Mouse (Mus musculus) CH12.LX (cell line): ENCODE measurements around the gene Ghitm. TPM values are rescaled to one million over a fixed set of nuclear protein-coding genes. Genes with fewer than 3 reads are reported as not detected.

Experiments
- DNase-seq: peaks from one replicate; pipeline ENCODE4 v3.0.0-alpha.2; 2013; ENCODE audit errors: extremely low read depth
- H3K27ac ChIP-seq: 2 replicates; pipeline ENCODE4 v1.5.1; 2012; ENCODE audit warnings: low read depth, mild to moderate bottlenecking, control low read depth, moderate library complexity; ENCODE audit not compliant: insufficient read depth
- H3K27me3 ChIP-seq: replicated peaks from 2 replicates; pipeline ENCODE3; 2012; ENCODE audit warnings: inconsistent platforms
- H3K36me3 ChIP-seq, 2 experiments: replicated peaks in 1 of 2; 2 replicates each; pipeline versions ENCODE3 to v1.6.1; 2012; ENCODE audit warnings: inconsistent platforms in 1 of 2, low read length in 1 of 2, mild to moderate bottlenecking in 1 of 2, mixed read lengths in 1 of 2, moderate library complexity in 1 of 2; ENCODE audit not compliant: control insufficient read depth in 1 of 2, insufficient read depth in 1 of 2
- H3K4me1 ChIP-seq, 2 experiments: 2 replicates each; pipeline ENCODE4 v1.6.1; 2012; ENCODE audit warnings: inconsistent platforms in 1 of 2, moderate library complexity in 1 of 2; ENCODE audit not compliant: insufficient read depth in 2 of 2, control insufficient read depth in 1 of 2
- H3K4me2 ChIP-seq: 2 replicates; pipeline ENCODE4 v1.6.1; 2012; ENCODE audit warnings: low read depth, mild to moderate bottlenecking, control low read depth; ENCODE audit not compliant: poor library complexity, insufficient read depth, severe bottlenecking
- H3K4me3 ChIP-seq, 3 experiments: fragments of 150-350 bp in 1 of 3; sonication (generic) in 1 of 3; replicated peaks in 1 of 3; 2 replicates each; pipeline versions ENCODE3 to v1.5.1; 2011 to 2012; ENCODE audit warnings: low read depth in 2 of 3, low read length in 2 of 3, mild to moderate bottlenecking in 2 of 3, moderate library complexity in 2 of 3, control low read depth in 1 of 3, improper control_type of control experiment in 1 of 3, inconsistent platforms in 1 of 3, mixed read lengths in 1 of 3; ENCODE audit not compliant: poor library complexity in 1 of 3
- H3K79me2 ChIP-seq: replicated peaks from 2 replicates; pipeline ENCODE4 v1.6.1; 2012; ENCODE audit warnings: mild to moderate bottlenecking, moderate library complexity; ENCODE audit not compliant: control insufficient read depth, poor library complexity, insufficient read depth, severe bottlenecking; ENCODE audit errors: extremely low read depth
- H3K9ac ChIP-seq: 2 replicates; pipeline ENCODE4 v1.6.1; 2012; ENCODE audit warnings: low read depth, mild to moderate bottlenecking, control low read depth, moderate library complexity; ENCODE audit not compliant: insufficient read depth
- H3K9me3 ChIP-seq: replicated peaks from 2 replicates; pipeline ENCODE3; 2012; ENCODE audit warnings: low read length, inconsistent platforms, mixed read lengths
- BHLHE40 ChIP-seq: IDR thresholded peaks from 2 replicates; pipeline ENCODE4 v1.6.1; 2011; ENCODE audit warnings: mild to moderate bottlenecking, low read depth, low read length, improper control_type of control experiment
- CHD1 ChIP-seq: IDR thresholded peaks from 2 replicates; pipeline ENCODE4 v1.6.1; 2012; ENCODE audit warnings: low read depth, low read length, improper control_type of control experiment, inconsistent platforms
- ETS1 ChIP-seq: conservative IDR thresholded peaks from 2 replicates; pipeline ENCODE4 v1.6.1; 2012; ENCODE audit warnings: low read depth, mild to moderate bottlenecking, inconsistent platforms, low read length, improper control_type of control experiment, moderate library complexity
- GABPA ChIP-seq: IDR thresholded peaks from 2 replicates; pipeline ENCODE4 v1.6.1; 2012; ENCODE audit warnings: low read depth, low read length, improper control_type of control experiment, inconsistent platforms; ENCODE audit not compliant: insufficient replicate concordance
- JUN ChIP-seq: IDR thresholded peaks from 2 replicates; pipeline ENCODE4 v1.6.1; 2011; ENCODE audit warnings: low read depth, mild to moderate bottlenecking, low read length, improper control_type of control experiment, moderate library complexity; ENCODE audit not compliant: insufficient read depth
- JUND ChIP-seq: conservative IDR thresholded peaks from 2 replicates; pipeline ENCODE4 v1.6.1; 2011; ENCODE audit warnings: low read depth, low read length, improper control_type of control experiment
- KAT2A ChIP-seq: IDR thresholded peaks from 2 replicates; pipeline ENCODE4 v1.6.1; 2012; ENCODE audit warnings: low read length, improper control_type of control experiment, inconsistent platforms; ENCODE audit not compliant: insufficient replicate concordance
- MAFK ChIP-seq: IDR thresholded peaks from 2 replicates; pipeline ENCODE4 v1.6.1; 2011; ENCODE audit warnings: low read length, improper control_type of control experiment; ENCODE audit not compliant: insufficient replicate concordance
- MAX ChIP-seq: IDR thresholded peaks from 2 replicates; pipeline ENCODE4 v1.6.1; 2011; ENCODE audit warnings: low read length, improper control_type of control experiment
- MAZ ChIP-seq: IDR thresholded peaks from 2 replicates; pipeline ENCODE4 v1.6.1; 2012; ENCODE audit warnings: low read depth, mild to moderate bottlenecking, inconsistent platforms, low read length, improper control_type of control experiment, moderate library complexity
- MEF2A ChIP-seq: IDR thresholded peaks from 2 replicates; pipeline ENCODE4 v1.6.1; 2014; ENCODE audit warnings: low read depth, mild to moderate bottlenecking, inconsistent platforms, low read length, improper control_type of control experiment, borderline replicate concordance
- NRF1 ChIP-seq: IDR thresholded peaks from 2 replicates; pipeline ENCODE4 v1.6.1; 2014; ENCODE audit warnings: low read depth, mild to moderate bottlenecking, inconsistent platforms, low read length, improper control_type of control experiment, moderate library complexity
- POLR2A ChIP-seq: IDR thresholded peaks from 2 replicates; pipeline ENCODE4 v1.6.1; 2011; ENCODE audit warnings: low read depth, mild to moderate bottlenecking, improper control_type of control experiment, low read length
- POLR2AphosphoS2 ChIP-seq: IDR thresholded peaks from 2 replicates; pipeline ENCODE4 v1.6.1; 2011; ENCODE audit warnings: low read depth, low read length, improper control_type of control experiment
- RAD21 ChIP-seq: IDR thresholded peaks from 2 replicates; pipeline ENCODE4 v1.6.1; 2011; ENCODE audit warnings: low read depth, mild to moderate bottlenecking, low read length, improper control_type of control experiment, moderate library complexity
- SIN3A ChIP-seq: IDR thresholded peaks from 2 replicates; pipeline ENCODE4 v1.6.1; 2012; ENCODE audit warnings: low read length, improper control_type of control experiment, inconsistent platforms
- TBP ChIP-seq: conservative IDR thresholded peaks from 2 replicates; pipeline ENCODE4 v1.6.1; 2011; ENCODE audit warnings: low read depth, low read length, improper control_type of control experiment
- TCF12 ChIP-seq: IDR thresholded peaks from 2 replicates; pipeline ENCODE4 v1.6.1; 2014; ENCODE audit warnings: low read depth, mild to moderate bottlenecking, inconsistent platforms, low read length, improper control_type of control experiment
- UBTF ChIP-seq: IDR thresholded peaks from 2 replicates; pipeline ENCODE4 v1.6.1; 2012; ENCODE audit warnings: low read depth, mild to moderate bottlenecking, inconsistent platforms, low read length, improper control_type of control experiment, moderate library complexity
- USF2 ChIP-seq: conservative IDR thresholded peaks from 2 replicates; pipeline ENCODE4 v1.6.1; 2011; ENCODE audit warnings: low read depth, low read length, improper control_type of control experiment
- ZC3H11A ChIP-seq: IDR thresholded peaks from 2 replicates; pipeline ENCODE4 v1.6.1; 2012; ENCODE audit warnings: low read depth, mild to moderate bottlenecking, inconsistent platforms, low read length, improper control_type of control experiment
- ZNF384 ChIP-seq: IDR thresholded peaks from 2 replicates; pipeline ENCODE4 v1.6.1; 2012; ENCODE audit warnings: low read depth, low read length, improper control_type of control experiment, inconsistent platforms
- dilution Hi-C: fragments of 300-500 bp; cut with MboI; formaldehyde crosslinking; loops from 2 replicates; pipeline ENCODE4 v1.14.3; 2020; ENCODE audit warnings: low sequenced_read_pairs; ENCODE audit not compliant: extremely low pct_unique_long_range_greater_than_20kb, extremely low pct_ligation_motif_present
- in situ Hi-C: fragments of 300-500 bp; cut with MboI; formaldehyde crosslinking; loops from 3 replicates; pipeline ENCODE4 v1.14.3; 2019; ENCODE audit warnings: low sequenced_read_pairs, low pct_ligation_motif_present, low pct_unique_long_range_greater_than_20kb, mixed read lengths
- polyA plus RNA-seq: library from polyadenylated mRNA; unstranded; fragments of >175 nt; gene quantifications from 2 replicates; pipeline ENCODE4 v1.2.1, GENCODE M21; 2012; ENCODE audit warnings: low read depth; ENCODE audit not compliant: insufficient read length
- total RNA-seq, 2 experiments: library from RNA; depleted of rRNA; stranded (reverse); fragments of 300-350 nt in 1 of 2; fragments of >200 nt in 1 of 2; gene quantifications; 2 replicates each; pipeline ENCODE4 v1.2.3; 2012 to 2014

Ghitm gene
- total and polyA plus RNA-seq, 3 experiments = 302 to 320 (median 311) TPM

DNA sequence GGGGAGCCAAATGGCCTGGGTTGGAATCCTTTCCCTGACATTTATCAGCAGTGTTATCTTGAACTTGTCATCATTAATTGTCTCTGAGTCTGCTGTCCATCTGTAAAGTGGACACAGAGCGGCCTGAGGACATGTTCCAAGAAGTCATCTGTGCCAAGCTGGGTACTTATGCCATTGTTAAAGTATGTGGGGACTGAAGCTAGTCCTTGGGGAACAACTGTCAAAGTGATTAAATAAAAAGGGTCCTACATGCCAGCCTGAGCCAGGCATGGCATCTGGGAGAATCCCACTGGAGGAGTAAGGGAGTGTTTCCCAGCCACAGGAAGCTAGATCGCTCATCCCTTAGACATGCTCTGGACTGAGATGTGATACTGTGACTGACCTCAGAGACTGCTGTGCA is 24.6 kb downstream of the Ghitm start:
- no peaks in the 10 kb centered on the region for H3K79me2 ChIP-seq
- no peak overlapping the region for H3K27ac ChIP-seq
- dilution Hi-C loops = no loop called here
- TF ChIP-seq CHD1 = no peak
- no peak for TF ChIP-seq MAZ
- TF ChIP-seq SIN3A = no peak
- TF ChIP-seq BHLHE40 = no peak
- TF ChIP-seq MAX = no peak
- TF ChIP-seq MAFK = no peak
- no peak for TF ChIP-seq JUN
- TF ChIP-seq UBTF = no peak
- TF ChIP-seq TCF12 = no peak
- TF ChIP-seq ZNF384 = no peak
- TF ChIP-seq TBP = no peak
- TF ChIP-seq MEF2A = no peak
- TF ChIP-seq KAT2A = no peak
- TF ChIP-seq ETS1 = no peak
- TF ChIP-seq GABPA = no peak
- no peak for TF ChIP-seq RAD21
- H3K4me2 ChIP-seq = no peak overlapping the region
- H3K4me3 ChIP-seq = no peak overlapping the region
- H3K9me3 ChIP-seq = no peaks in the 10 kb centered on the region
- no peaks in the 10 kb centered on the region for H3K36me3 ChIP-seq
- DNase-seq = no peak
- H3K27me3 ChIP-seq = no peaks in the 10 kb centered on the region
- no peak overlapping the region for H3K9ac ChIP-seq
- peaks cover 0 to 7% of the 10 kb centered on the region in 2 experiments; a peak in 1 of 4 replicates for H3K4me1 ChIP-seq
- in situ Hi-C loops = no loop called here

DNA sequence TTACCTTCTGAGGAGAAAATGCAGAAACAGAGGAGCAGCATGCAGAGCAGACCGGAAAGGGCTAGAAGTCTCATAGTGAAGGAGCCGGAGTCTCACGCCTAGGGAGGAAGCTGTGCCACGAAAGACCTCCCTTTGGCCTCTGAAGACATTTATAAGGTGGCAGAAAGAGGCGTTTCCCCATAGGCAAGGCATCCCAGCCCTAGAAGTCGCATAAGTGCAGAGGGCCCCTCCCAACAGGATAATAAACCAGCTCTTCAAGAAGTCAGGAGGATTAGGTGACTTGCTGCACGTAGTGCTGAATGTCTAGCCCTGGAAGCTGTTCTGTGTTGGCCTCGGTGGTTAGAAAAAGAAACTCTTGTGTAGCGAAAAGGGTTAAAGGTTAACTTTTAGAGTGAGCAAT is 25.1 kb downstream of the Ghitm start:
- TF ChIP-seq GABPA (no peak), UBTF (no peak), TCF12 (no peak), USF2 (no peak), NRF1 (no peak), MAX (no peak), POLR2A (no peak), POLR2AphosphoS2 (no peak), ZC3H11A (no peak), SIN3A (no peak), JUND (no peak), ZNF384 (no peak)
- H3K4me3 ChIP-seq = no peak overlapping the region
- no peak overlapping the region for H3K27ac ChIP-seq
- no peak overlapping the region for H3K9ac ChIP-seq
- no peaks in the 10 kb centered on the region for H3K36me3 ChIP-seq
- H3K79me2 ChIP-seq = no peaks in the 10 kb centered on the region
- no peak for DNase-seq
- no peak overlapping the region for H3K4me2 ChIP-seq
- H3K4me1 ChIP-seq = peaks cover 0 to 7% of the 10 kb centered on the region in 2 experiments; a peak in 1 of 4 replicates
- H3K9me3 ChIP-seq = no peaks in the 10 kb centered on the region
- in situ Hi-C loops = no loop called here
- H3K27me3 ChIP-seq = no peaks in the 10 kb centered on the region
- dilution Hi-C loops = no loop called here
